Mouse (Mus musculus) CD4-positive, CD25-positive, alpha-beta regulatory T cell, adult 2 months (primary cell): ENCODE measurements around the gene Shc3.

ENCODE experiments used
- DNase-seq: peaks from one replicate; pipeline ENCODE4 v3.0.0-alpha.2; 2012; ENCODE audit warnings: low read depth, low spot score

Shc3 gene

GRCm38 (mm10) chr13:51569685-51570068 lies 458 bp upstream of the Shc3 start:
- no peak for DNase-seq

- DNase-seq = no peak
Observed at GRCm38 (mm10) chr13:51568501-51568901, 718 bp downstream of the Shc3 start.

- DNase-seq = no peak
Observed at GRCm38 (mm10) chr13:51567411-51567851, 1.8 kb downstream of the Shc3 start.

- no peak for DNase-seq
Observed at GRCm38 (mm10) chr13:51567078-51567395, 2.2 kb downstream of the Shc3 start.

GRCm38 (mm10) chr13:51566371-51567077 lies 2.7 kb downstream of the Shc3 start:
- DNase-seq = no peak

- DNase-seq = no peak
Observed at GRCm38 (mm10) chr13:51564741-51565140, 4.5 kb downstream of the Shc3 start.

- no peak for DNase-seq
Observed at GRCm38 (mm10) chr13:51553343-51553742, 15.9 kb downstream of the Shc3 start.

- no peak for DNase-seq
Observed at GRCm38 (mm10) chr13:51552233-51552632, 17.0 kb downstream of the Shc3 start.

- no peak for DNase-seq
Observed at GRCm38 (mm10) chr13:51551824-51552223, 17.4 kb downstream of the Shc3 start.

- no peak for DNase-seq
Observed at GRCm38 (mm10) chr13:51539816-51540215, 29.4 kb downstream of the Shc3 start.

- DNase-seq = no peak
Observed at GRCm38 (mm10) chr13:51535326-51535725, 33.9 kb downstream of the Shc3 start.

GRCm38 (mm10) chr13:51526480-51526879 lies 42.7 kb downstream of the Shc3 start:
- no peak for DNase-seq

- DNase-seq = no peak
Observed at GRCm38 (mm10) chr13:51524316-51524715, 44.9 kb downstream of the Shc3 start.

GRCm38 (mm10) chr13:51523311-51523710 lies 45.9 kb downstream of the Shc3 start:
- DNase-seq = no peak

- no peak for DNase-seq
Observed at GRCm38 (mm10) chr13:51518880-51519279, 50.3 kb downstream of the Shc3 start.

GRCm38 (mm10) chr13:51517943-51518342 lies 51.3 kb downstream of the Shc3 start:
- DNase-seq = no peak

- no peak for DNase-seq
Observed at GRCm38 (mm10) chr13:51508836-51509235, 60.4 kb downstream of the Shc3 start.

- no peak for DNase-seq
Observed at GRCm38 (mm10) chr13:51505711-51506110, 63.5 kb downstream of the Shc3 start.

GRCm38 (mm10) chr13:51499769-51500168 lies 69.5 kb downstream of the Shc3 start:
- no peak for DNase-seq

- no peak for DNase-seq
Observed at GRCm38 (mm10) chr13:51493676-51494075, 75.5 kb downstream of the Shc3 start.

- no peak for DNase-seq
Observed at GRCm38 (mm10) chr13:51491649-51492435, 77.4 kb downstream of the Shc3 start.

- no peak for DNase-seq
Observed at GRCm38 (mm10) chr13:51490195-51490594, 79.0 kb downstream of the Shc3 start.

- no peak for DNase-seq
Observed at GRCm38 (mm10) chr13:51488945-51489344, 80.3 kb downstream of the Shc3 start.
